Mouse (Mus musculus): Measurements from ENCODE around the gene Rassf3.

- TF ChIP-seq POLR2A (IDR thresholded peaks at IDR 0.05; ENCODE audit: control insufficient read depth, low read depth, low read length) = no peak
- TF ChIP-seq CTCF (IDR thresholded peaks at IDR 0.05; ENCODE audit: control insufficient read depth, insufficient read depth, insufficient replicate concordance, low read depth, low read length) = no peak
Measured at GRCm38 (mm10) chr10:121429089-121429488, 47.1 kb downstream of the Rassf3 start.
